Mouse (Mus musculus) embryonic fibroblast, embryonic 13.5 days (primary cell): ENCODE measurements at regions not wholly inside any gene's neighbourhood (a gene's known extent, or its start where the extent isn't known, plus 50 kb on each side); places are given as distances from the start of the nearest gene placed in this dataset.

ENCODE experiments used
- CTCF ChIP-seq: IDR thresholded peaks from 2 replicates; pipeline ENCODE4 v1.5.1; 2011; ENCODE audit warnings: mild to moderate bottlenecking, control low read depth, low read length, moderate library complexity, borderline replicate concordance; ENCODE audit not compliant: insufficient read depth
- POLR2A ChIP-seq: IDR thresholded peaks from 2 replicates; pipeline ENCODE4 v1.6.1; 2011; ENCODE audit warnings: low read depth, mild to moderate bottlenecking, control low read depth, low read length, moderate library complexity

DNA sequence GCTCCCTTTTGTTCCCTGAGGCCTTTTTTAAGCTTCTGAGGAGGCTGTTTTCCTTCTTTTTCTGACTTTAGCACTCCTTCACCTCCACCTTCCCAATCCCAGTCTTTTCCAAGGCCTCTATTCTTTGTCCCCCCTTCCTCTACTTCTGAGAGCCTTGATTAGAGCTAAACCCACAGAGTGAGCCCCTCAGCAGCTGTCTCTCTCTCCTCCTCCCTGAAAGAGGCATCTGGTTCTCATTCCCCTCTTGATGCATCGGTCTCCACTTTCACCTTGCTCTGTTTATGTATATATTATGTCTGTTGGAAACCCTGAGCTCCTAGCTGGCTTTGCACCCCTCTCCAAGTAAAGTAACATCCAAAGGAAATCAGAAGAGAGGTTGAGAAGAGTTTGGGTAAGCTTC lies 224.6 kb upstream of the Osr1 start:
- TF ChIP-seq CTCF (no peak), POLR2A (no peak)
